Mouse (Mus musculus) heart, postnatal 14 days (tissue): ENCODE data around the gene Pip5k1c. TPM values are rescaled to one million over a fixed set of nuclear protein-coding genes. Genes with fewer than 3 reads are reported as not detected.
A peak's percentile ranks its signal among the peaks of the same experiment; 100 is the strongest.

Experiments used
- DNase-seq, 2 experiments: peaks; one replicate each; pipeline ENCODE4 v3.0.0; 2021 to 2022
- intact Hi-C: fragments of 180-260 bp; cut with DNase I; formaldehyde crosslinking; loops from one replicate; pipeline ENCODE4 v1.15.1; 2025
- long read RNA-seq, 2 experiments: library from polyadenylated mRNA; stranded (forward); transcript quantifications; one replicate each; pipeline ENCODE4 v2.0.0; 2021
- total RNA-seq, 2 experiments: library from RNA; stranded (reverse); gene quantifications; 2 replicates each; pipeline ENCODE4 v1.2.3; 2021

Gene Pip5k1c
- total RNA-seq, result 10 to 100 TPM; 34.8 to 36.7 TPM
- long read RNA-seq, experiment 1, full-length matches to known transcripts, result 12 of 25 reads
- long read RNA-seq, experiment 1, partial matches to known transcripts, result 9 of 25 reads
- long read RNA-seq, experiment 1, other reads (novel, unspliced or antisense), result 4 of 25 reads
- long read RNA-seq, experiment 2, full-length matches to known transcripts, result 20 of 30 reads
- long read RNA-seq, experiment 2, partial matches to known transcripts, result 5 of 30 reads
- long read RNA-seq, experiment 2, other reads (novel, unspliced or antisense), result 5 of 30 reads

DNA sequence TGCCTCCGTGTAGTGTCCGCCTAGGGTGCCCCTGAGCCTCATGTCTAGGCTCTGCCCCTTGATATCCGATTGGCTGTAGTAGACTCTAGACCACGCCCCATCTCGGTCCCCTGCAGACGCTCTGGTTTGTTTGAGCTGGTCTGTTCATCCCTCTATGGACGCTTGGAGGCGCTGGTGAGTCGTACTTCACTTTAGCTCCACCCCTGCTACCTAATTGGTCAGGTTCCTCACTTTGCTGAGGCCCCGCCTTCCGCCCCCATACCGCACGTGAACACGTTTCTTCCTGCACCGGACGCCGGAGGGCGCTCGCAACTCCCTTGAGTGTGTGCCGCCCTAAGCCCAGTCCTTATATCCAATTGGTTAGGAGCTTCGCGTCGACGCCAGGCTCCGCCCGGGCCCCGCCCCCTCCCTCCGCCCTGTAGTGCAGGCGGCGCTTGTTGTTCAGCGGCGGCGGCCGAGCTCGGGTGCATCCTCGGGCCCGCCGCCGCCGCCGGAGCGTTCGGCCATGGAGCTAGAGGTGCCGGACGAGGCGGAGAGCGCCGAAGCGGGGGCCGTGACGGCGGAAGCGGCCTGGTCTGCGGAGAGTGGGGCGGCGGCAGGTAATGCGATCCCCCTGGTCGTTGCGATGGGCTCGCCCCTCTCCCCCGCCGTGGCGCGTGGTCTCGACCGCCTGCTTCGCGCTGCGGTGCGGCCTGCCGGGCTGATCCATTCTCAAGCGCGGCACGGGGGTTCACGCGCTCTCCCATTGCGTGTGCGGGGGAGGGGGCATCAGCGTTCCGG lies at the start of gene Pip5k1c:
Gene Pip5k1c, plus strand, starts transcription at position 410 of the 780 bp plus-strand sequence.
- peak; percentile 99 for DNase-seq
- intact Hi-C loops, result no loop called here

DNA sequence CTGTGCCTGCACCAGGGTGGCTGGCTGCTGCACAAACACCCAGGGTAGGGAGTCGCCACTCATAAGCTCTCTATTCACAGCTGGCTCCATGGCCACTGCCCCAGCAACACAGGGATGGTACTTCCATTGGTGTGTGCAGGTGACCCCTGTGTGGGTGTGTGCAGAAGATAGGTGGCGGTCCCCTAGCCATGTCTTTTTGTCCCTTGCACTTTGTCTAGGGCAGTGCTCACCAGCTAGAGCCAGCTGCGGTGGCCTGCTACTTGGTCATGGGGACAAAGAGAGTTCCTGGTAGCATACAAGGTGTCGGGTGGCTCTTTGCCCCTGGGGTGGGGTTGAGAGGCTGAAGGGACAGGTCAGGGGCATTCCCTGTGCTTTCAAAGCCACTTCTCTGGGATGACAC lies 48.6 kb upstream of the Pip5k1c start:
- intact Hi-C loops, result loop anchor here (2.0 to 5.0 kb wide), 2 partner anchors 43 to 98 kb away; partner anchors contain the start of gene Gipc3
- DNase-seq, result no peak

DNA sequence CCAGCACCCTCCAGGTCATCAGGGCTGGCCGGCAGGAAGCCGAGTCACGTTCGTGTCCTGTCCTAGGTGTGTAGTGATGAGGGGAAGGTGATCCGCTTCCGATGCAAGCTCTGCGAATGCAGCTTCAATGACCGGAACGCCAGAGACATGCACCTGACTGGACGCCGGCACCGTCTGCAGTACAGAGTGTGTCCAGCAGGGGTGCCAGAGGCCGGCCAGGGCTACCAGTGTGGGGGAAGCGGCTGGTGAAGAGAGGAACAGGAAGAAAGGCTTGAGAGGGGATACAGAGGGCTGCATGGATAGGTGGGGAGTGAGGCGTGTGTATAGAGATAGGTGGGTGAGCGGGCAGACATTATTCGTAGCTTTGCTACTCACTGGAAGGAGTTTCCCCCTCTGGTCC lies 48.2 kb upstream of the Pip5k1c start:
- peak; percentile 82 to 92 for DNase-seq
- intact Hi-C loops, result loop anchor here (2.0 to 5.0 kb wide), 2 partner anchors 42 to 98 kb away; partner anchors contain the start of gene Gipc3

DNA sequence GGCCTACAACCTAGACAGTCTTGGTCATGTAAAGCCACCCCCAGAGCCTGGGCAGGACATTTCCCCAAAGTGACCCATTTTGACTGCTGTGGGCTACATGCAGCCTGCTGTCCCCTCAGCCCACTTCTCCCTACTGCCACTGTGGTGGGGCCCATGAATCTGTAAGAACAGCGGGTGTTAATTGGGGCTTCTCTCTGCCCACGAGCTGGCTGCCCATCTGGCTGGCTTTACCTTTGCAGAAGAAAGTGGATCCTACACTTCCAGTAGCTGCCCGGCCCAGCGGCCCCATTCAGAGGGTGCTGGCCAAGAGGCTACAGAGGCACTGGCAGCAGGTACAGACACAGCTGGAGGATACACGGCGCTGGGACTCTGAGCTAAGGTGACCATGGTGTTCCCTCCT lies 47.6 kb upstream of the Pip5k1c start:
- intact Hi-C loops, result loop anchor here (2.0 kb wide), 1 partner anchor 42 kb away; no protein-coding TSS in a partner anchor
- no peak for DNase-seq

DNA sequence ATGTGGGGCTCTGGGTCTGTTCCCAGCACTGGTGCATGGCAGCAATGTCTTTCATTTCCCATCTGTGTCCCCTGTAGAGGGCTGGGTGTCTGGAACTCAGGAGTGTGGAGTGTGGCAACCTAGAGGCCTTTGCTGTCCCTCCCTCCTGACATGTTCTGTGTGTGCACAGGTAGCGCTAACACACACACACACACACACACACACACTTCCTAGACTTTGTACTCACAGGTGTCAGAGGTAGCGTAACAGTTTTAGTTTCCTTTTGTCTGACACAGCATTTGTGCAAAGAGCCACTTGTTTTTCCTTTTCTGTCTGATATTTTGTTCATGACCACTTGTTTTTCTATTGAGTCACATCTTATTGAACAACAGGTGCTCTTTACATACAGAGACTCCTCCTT lies 45.0 kb upstream of the Pip5k1c start:
- no peak for DNase-seq
- intact Hi-C loops, result no loop called here

DNA sequence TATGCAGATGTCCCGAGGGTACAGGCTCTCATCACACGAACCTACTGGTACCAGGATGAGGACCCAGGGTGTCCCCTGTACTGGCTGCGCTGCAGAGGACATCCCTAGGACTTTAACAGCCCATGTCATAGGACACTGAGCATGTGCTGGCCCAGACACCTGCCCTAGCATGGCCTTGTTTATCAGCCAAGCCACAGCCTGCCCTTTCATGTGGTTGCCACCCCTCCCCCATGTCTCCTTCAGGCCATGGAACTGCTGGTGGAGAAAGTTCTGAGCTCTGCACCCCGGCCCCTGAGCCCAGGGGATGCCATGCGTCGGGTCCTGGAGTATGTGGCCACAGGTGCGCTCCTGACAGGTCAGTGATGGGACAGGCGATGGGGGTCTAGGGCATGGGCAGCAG lies 43.3 kb upstream of the Pip5k1c start:
- DNase-seq, result no peak
- intact Hi-C loops, result no loop called here

DNA sequence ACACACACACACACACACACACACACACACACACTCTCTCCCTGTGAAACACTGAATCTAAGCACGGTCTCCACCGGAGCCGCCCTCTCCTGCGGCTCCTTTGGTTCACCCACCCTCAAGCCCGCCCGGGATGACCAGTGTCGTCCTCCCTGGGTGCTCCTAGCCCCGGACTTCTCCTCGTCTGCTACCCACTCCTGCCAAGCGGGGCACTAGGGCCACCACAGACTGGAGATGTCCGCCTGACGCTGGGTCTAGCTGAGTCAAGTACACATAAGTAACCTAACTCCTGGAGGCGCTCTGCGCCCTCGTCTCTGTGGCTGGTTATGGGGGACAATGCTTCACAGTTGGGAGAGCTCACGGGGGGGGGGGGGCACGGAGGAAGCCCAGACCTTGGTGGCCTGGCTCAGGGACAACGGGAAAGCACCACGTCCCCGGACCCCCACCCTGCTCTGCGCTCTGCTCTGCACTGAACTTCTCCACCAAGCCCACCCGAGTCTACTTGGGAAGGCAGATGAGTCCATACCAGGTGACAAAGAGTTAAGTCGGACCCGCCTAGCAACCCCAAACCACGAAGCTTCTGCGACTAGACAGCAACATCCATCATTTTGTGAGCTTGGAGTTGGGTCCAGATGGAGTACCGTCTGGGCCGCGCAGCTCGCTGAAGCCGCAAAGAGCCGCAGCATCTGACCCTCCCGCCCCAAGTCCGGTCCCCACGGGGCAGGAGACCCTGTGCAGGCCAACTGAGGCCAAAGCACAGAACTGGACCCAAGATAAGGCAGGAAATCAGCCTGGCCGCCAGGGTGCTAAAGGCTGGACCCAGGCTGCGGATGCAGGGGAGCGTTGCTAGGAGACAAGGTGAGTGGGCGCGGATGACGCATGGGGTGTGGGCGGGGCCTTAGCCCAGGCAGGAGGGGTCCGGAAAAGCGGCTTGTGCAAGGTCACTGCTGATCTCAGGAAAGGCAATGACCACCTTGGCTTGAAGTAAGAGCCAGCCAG lies 40.0 kb upstream of the Pip5k1c start, which contains the start of gene Matk:
Gene Matk, plus strand, starts transcription at position 512 of the 996 bp plus-strand sequence.
- DNase-seq, result peak in 1 of 2 experiments; percentile 48
- intact Hi-C loops, result no loop called here

DNA sequence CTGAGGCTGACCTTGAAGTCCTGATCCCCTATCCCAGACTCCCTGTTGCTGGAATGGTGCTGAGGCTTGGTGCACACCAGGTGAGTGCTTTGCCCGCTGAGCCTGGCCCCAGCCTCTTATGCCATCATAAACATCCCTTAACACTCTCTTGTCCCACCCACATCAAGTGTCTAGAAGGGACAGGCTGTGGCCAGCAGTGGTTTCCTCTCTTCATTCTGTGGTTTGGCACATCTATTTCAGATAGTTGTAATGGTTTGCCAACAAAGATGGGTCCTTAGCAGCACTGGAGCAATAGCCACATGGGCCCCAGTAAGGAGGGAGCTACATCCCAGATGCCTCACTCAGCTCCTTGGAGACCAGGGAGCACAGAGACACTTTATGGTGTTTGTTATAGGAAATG lies 37.9 kb upstream of the Pip5k1c start:
- DNase-seq, result no peak
- intact Hi-C loops, result no loop called here

DNA sequence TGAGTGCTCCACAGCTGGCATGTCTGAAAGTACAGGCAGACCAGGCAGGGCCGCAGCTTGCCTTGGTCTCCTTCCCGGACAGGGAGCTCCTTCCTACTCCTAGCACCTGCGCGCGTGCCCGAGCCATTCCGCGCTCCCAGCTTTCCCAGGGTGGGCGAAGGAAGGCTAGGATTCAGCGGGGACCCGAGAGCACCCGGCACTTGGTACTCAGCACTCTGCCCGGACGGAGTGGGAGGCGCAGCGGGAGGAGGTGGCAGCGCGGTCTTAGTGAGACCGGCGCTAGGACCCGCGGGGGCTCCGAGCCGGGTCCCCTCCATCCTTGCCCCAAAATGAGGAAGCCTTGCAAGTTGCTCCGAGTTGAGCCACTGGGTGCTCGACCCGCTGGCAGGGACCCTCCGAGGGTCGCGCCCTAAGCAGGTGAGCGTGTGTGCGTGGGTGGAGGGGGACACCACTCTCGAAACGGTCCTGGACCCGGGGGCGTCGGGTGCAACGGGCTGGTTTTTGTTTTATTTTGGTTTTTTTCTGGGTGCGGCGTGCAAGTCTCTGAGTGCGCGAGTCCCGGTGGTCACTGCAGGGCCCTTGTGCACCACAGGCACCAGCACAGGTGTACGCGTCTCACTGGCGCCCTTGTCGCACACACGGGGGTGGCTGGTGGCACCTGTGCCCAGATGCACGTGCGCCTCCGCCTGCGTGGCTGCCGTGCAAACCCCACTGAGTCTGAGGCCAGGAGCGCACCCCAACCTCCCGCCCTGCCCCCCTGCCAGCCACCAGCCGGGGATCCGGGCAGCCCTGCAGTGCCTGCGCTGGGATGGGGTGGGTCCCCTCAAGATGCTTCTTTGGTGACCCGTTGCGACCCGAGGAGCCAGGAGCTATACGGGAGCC lies 35.4 kb upstream of the Pip5k1c start:
- no peak for DNase-seq
- intact Hi-C loops, result no loop called here

DNA sequence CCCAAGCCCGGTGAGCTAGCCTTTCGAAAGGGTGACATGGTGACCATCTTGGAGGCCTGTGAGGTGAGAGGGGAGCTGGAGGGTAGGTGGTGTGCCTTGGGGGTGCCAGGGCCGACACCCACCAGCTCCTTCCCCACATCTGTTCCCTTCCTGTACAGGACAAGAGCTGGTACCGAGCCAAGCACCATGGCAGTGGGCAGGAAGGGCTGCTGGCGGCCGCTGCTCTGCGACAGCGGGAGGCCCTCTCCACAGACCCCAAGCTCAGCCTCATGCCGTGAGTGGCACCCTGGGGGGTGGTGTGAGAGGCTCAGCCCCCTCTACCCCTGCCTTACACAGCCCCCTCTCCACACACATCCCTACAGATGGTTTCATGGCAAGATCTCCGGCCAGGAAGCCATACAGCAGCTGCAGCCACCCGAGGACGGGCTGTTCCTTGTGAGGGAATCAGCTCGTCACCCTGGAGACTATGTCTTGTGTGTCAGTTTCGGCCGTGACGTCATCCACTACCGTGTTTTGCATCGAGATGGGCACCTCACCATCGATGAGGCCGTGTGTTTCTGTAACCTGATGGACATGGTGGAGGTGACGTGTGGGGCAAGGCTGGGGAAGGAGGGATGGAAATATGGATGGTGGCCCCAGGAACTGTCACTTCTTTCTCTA lies 33.4 kb upstream of the Pip5k1c start:
- DNase-seq, result no peak
- intact Hi-C loops, result no loop called here

DNA sequence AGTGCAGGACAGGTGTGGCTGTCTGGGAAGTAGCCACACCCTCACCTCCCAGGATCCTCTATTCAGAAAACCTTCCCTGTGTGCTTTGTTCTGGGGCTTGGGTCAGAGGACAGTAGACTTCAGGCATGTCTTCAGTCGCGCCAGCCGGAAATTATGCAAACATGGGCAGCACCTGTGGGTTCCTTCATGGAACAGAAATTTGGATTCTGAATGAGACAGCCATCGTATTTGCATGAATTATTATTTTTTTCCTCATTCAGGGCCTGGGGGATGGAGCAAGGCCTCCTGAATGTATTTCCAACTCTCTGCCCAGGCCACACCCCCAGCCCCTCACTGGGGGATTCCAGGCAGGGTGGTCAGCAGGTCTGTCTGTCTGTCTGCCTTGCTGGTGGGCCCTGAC lies 31.7 kb upstream of the Pip5k1c start:
- intact Hi-C loops, result loop anchor here (10.0 kb wide), 1 partner anchor 546 kb away; no protein-coding TSS in a partner anchor

DNA sequence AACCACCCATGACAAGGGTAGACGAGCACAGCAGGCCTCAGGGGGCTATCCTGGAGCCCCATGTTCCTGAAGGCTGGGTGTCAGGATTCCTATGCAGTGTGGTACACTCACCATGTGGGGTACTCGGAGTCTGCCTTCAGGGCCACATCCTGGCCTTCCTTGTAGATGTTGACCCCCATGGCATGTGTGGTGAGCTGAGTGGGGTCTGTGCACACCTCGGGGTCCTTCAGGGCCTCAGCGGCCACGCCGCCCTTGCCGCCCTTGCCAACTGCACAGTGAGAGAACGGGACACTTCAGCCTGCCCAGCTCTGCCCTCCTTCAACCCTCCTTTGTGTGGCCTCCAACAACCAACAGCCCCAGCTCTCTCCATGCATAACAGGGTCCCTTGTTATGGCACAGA lies 27.2 kb upstream of the Pip5k1c start:
- DNase-seq, result no peak
- intact Hi-C loops, result loop anchor here (10.0 kb wide), 1 partner anchor 551 kb away; no protein-coding TSS in a partner anchor

More for the DNA sequence above, 31.7 kb upstream of the Pip5k1c start:
- DNase-seq, result no peak

DNA sequence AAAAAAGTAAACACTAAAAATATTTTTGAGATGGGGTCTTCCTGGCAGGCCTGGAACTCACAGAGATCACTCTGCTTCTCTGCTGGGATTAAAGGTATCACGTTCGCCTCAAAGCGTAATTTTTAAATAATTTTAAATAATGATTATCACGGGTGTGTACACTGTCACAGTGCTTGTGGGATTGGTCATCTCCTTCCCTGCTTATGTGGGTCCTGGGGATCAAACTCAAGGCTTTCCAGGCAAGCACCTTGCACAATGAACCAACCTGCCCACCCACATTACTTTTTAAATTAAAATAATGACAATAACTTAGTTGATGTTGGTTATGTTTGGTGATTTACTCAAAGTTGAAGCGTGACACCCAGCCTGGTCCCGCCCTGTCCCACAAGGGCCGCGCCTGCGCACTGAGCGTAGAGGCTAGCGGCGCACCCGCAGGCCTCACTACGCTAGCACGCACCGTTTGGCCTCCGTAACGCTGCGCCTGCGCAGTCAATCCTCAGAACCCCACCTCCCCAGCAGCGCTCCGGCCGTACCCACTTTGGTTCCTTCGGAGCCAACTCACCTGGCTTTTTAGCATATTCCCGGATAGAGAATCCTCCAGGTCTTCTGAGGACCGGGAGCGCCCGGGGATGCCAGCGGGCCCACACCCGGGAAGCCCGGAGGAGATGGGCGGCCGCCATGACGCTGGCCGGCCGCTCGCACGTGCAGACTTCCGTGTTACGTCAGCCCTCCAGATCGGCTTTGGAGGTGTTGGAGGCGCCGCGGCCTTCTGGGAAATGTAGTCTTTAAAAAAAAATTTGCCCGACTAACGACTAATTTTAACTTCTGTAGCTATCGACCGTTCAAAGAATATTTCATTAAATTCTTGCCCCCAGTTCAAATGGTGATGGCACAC lies 26.3 kb upstream of the Pip5k1c start, which contains the start of the genes Mrpl54 and Apba3:
Gene Mrpl54, minus strand, starts transcription at position 724 of the 895 bp plus-strand sequence.
Gene Apba3, plus strand, starts transcription at position 750 of the 895 bp plus-strand sequence.
- intact Hi-C loops, result loop anchor here (10.0 kb wide), 1 partner anchor 552 kb away; no protein-coding TSS in a partner anchor
- DNase-seq, result peak; percentile 98 to 99

DNA sequence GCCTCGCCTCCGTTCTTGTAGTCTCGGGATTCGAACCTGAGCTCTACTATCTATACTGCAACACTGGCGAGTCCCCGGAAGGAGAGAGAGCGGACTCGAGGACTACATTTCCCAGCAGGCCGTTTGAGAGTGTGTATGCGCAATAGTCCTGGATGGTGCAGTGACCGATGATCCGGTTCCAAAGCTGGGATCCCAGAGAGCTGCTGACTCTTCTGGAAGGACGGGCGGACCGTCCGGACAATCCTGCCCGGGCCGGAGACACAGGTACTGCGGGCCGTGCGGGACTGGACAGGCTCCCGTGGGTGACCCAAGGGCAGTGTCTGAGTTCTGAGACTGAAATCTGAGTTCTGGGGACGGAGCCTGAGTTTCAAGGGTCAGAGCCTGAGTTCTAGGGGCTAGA lies 24.7 kb upstream of the Pip5k1c start:
- DNase-seq, result peak; percentile 82 to 88
- intact Hi-C loops, result loop anchor here (10.0 kb wide), 1 partner anchor 553 kb away; no protein-coding TSS in a partner anchor

DNA sequence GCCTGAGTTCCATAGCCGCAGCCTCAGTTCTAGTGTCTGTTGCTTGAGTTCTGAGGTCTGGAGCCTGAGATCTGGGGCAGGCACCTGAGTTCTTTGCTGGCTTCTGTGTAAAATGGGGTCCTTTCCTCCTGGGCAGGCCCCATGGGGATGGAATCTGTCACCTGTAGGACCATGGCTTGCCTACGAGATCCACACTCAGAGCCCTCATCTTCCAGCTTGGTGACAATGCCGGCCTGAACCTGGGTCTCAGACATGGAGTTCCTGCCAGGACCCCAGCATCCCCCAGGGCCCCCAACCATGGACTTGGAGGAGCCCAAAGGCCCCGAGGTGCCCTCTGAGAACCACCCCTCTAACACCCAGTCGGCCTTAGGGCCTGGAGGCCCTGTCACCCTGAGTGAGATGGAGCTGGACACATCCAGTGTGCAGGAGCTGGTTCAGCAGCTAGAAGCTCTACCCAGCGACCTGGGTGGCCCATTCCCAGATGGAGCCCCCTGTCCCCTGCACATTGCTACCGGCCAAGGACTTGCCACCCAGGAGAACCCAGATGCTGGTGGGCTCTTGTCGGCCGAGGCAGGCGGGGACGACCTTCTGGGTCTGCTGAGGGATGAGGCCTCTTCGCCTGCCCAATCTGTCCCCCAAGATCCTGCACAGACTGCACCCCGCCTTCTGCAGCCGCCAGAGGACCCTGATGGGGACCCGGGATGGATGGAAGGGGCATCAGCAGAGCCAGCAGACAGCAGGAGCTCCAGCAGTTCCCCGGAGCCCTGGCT lies 23.9 kb upstream of the Pip5k1c start:
- DNase-seq, result no peak
- intact Hi-C loops, result loop anchor here (10.0 kb wide), 1 partner anchor 554 kb away; no protein-coding TSS in a partner anchor

DNA sequence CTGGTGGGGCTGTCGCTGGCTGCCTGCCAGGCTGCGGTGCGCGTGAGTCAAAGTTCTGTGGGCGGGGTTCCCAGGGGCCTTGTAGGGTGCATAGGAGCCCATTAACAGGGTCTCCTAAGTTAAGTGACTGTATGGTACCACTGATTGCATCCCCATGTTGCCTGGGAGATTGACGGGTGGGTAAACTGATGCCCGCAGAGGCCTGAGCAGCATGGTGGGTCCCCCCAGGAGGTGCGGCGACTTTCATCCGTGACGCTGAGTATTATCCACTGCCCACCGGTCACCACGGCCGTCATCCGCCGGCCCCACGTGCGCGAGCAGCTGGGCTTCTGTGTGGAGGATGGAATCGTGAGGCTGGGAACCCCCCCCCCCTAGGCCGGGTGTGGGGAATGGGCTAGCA lies 20.4 kb upstream of the Pip5k1c start:
- DNase-seq, result no peak
- intact Hi-C loops, result no loop called here

DNA sequence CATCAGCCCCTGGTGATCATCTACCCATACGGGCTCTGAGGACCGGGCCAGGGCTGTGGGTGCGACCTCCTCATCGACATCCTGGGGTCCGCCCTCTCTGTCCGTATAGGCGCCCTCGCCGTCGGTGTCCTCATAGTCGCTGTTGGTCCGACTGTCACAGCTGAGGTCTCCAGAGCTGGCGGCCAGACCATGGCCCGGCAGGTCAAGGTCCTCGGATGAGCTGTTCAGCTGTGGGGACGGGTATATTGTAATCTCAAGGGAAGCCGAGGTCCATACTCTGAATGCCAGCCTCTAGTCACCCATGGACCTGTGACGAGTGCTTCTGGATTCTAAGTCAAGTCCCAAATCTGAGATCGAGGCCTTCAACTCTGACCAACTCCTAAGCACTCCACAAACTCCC lies 18.9 kb upstream of the Pip5k1c start:
- intact Hi-C loops, result no loop called here
- DNase-seq, result no peak
